Mouse (Mus musculus) kidney, adult 2 months (tissue): ENCODE measurements around the gene Padi1.

Source experiments
- CTCF ChIP-seq: fragments of 200-500 bp; conservative IDR thresholded peaks from 2 replicates; pipeline ENCODE4 v1.5.1; 2011; ENCODE audit warnings: low read depth, mild to moderate bottlenecking, control low read depth, low read length, moderate library complexity, mixed read lengths; ENCODE audit not compliant: insufficient read depth, insufficient read length
- POLR2A ChIP-seq: fragments of 200-500 bp; IDR thresholded peaks from one replicate; pipeline ENCODE4 v1.6.1; 2011; ENCODE audit warnings: low read depth, low read length, control low read depth

DNA sequence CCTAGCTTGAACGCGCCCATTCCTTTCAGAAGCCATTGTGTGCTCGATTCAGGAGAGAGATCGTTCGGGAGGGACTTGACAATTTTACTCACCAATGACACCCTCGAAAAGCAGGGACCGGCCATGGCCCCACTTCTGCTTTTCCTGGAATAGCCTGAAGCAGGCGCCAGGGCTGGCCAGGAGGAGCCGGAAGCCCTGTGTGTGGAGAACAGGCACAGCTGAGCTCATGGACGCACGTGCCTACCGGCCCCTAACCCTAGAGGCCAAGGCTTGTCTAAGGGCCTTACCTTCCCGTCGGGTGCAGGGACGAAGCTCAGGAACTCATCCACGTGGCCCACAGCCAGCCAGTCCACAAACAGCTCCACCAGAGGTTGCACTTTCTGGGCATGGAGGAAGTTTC is 54.5 kb downstream of the Padi1 start:
- TF ChIP-seq CTCF (no peak), POLR2A (no peak)
